Mouse (Mus musculus) lung, postnatal 0 days (tissue): ENCODE results near the gene Trim11. TPM values are rescaled to one million over a fixed set of nuclear protein-coding genes. Genes with fewer than 3 reads are reported as not detected.

Source experiments
- ATAC-seq: fragments of 200-750 bp; cut with Nextera tagmentation; 2 replicates; pipeline ENCODE4 v1.8.0; 2017; ENCODE audit warnings: moderate library complexity
- DNase-seq: peaks from one replicate; pipeline ENCODE4 v3.0.0-alpha.2; 2016; ENCODE audit warnings: low spot score
- H3K27ac ChIP-seq: fragments of 300-500 bp; sonication (generic); 2 replicates; pipeline ENCODE4 v1.5.1; 2014; ENCODE audit warnings: antibody characterized with exemption, mild to moderate bottlenecking, low read length, mixed read lengths
- H3K27me3 ChIP-seq: fragments of 300-500 bp; sonication (generic); replicated peaks from 2 replicates; pipeline ENCODE4 v1.6.1; 2014; ENCODE audit warnings: low read length, mixed read lengths; ENCODE audit not compliant: insufficient read depth
- H3K36me3 ChIP-seq: fragments of 300-500 bp; sonication (generic); 2 replicates; pipeline ENCODE4 v1.6.1; 2014; ENCODE audit warnings: low read length, mixed read lengths; ENCODE audit not compliant: insufficient read depth
- H3K4me1 ChIP-seq: fragments of 300-500 bp; sonication (generic); 2 replicates; pipeline ENCODE4 v1.6.1; 2014; ENCODE audit warnings: antibody characterized with exemption, low read depth, low read length, mixed read lengths; ENCODE audit not compliant: insufficient read depth
- H3K4me2 ChIP-seq: fragments of 300-500 bp; sonication (generic); replicated peaks from 2 replicates; pipeline ENCODE4 v1.6.1; 2014; ENCODE audit warnings: low read depth, mild to moderate bottlenecking, low read length, moderate library complexity, mixed read lengths
- H3K4me3 ChIP-seq: fragments of 300-500 bp; sonication (generic); 2 replicates; pipeline ENCODE4 v1.5.1; 2014; ENCODE audit warnings: low read depth, low read length
- H3K9ac ChIP-seq: fragments of 300-500 bp; sonication (generic); replicated peaks from 2 replicates; pipeline ENCODE4 v1.6.1; 2014; ENCODE audit warnings: low read depth, mild to moderate bottlenecking
- H3K9me3 ChIP-seq: fragments of 300-500 bp; sonication (generic); 2 replicates; pipeline ENCODE4 v1.6.1; 2016; ENCODE audit warnings: low read length, mixed read lengths
- CTCF ChIP-seq: IDR thresholded peaks from 2 replicates; pipeline ENCODE4 v1.5.1; 2016; ENCODE audit warnings: antibody characterized with exemption, mild to moderate bottlenecking
- EP300 ChIP-seq: IDR thresholded peaks from 2 replicates; pipeline ENCODE4 v1.6.1; 2016; ENCODE audit warnings: antibody characterized with exemption, mild to moderate bottlenecking, control low read depth
- WGBS: fragments of 180-500 bp; shearing (Covaris S2); extraction: QIAGEN DNeasy Blood & Tissue Kit; methylation state at CpG from one replicate; pipeline ENCODE4 v1.1.7; 2014; 5-methylcytosine and 5-hydroxymethylcytosine counted together
- polyA plus RNA-seq: library from polyadenylated mRNA; unstranded; fragments of >200 nt; fragmentation: Nextera tagmentation; extraction: Ambion mirVana; gene quantifications from 2 replicates; pipeline ENCODE4 v1.2.1, GENCODE M21; 2015

Trim11 gene
- polyA plus RNA-seq, 1 experiment from 2014 or later, result 19.1 TPM

DNA sequence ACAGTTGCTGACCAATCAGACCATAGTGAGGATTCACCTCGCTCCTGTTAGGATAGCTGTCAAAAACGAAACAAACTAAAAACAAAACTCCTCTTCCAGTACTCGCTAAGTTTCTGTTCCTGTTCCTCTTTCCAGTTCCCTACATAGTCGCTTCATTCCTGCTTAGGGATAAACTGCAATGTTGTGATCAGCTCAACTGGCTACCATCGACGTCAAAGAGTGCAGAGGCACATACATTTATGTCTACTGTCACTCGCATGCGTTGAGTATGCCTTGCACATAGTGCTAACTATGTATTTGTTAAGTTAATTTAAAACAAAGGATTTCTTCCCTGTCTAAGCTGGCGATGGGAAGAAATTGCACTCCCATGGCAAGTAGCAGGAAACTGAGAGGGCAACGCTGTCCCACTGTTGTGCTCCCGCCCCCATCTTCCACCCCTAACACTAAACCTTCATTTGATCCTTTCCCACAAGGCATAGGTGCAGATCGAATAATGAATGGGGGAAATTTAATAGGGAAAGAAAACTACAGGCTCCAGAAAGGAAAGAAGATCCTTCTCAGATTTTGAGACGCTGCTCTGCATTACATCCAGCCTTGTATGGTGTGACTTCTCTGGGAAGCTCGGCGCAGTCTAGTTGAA lies 18.6 kb upstream of the Trim11 start:
- H3K4me1 ChIP-seq, result 0 out of 2 replicates have a peak, but pooled peaks cover 12% of the 10 kb centered on the region
- DNase-seq (peak; percentile 48), ATAC-seq (no peak)
- H3K4me2 ChIP-seq, result peak overlapping the region; percentile 65
- peaks cover 11% of the 10 kb centered on the region; the same call in 1 of the 2 replicates for H3K36me3 ChIP-seq
- TF ChIP-seq EP300 (no peak), CTCF (no peak)
- peaks cover 13% of the 10 kb centered on the region for H3K27me3 ChIP-seq
- WGBS, result 31% methylated on average over 15 of the region's 15 CpGs
- H3K27ac ChIP-seq, result no peak overlapping the region
- H3K9me3 ChIP-seq, result no peaks in the 10 kb centered on the region
- H3K9ac ChIP-seq, result no peak overlapping the region
- peak overlapping the region; percentile 45; the same call in 1 of the 2 replicates for H3K4me3 ChIP-seq

- WGBS, result 3% methylated on average over 40 of the region's 40 CpGs
- peak; percentile 87 for ATAC-seq
- DNase-seq, result peak; percentile 91
- H3K4me3 ChIP-seq, result peak overlapping the region; percentile 45
- peaks cover 11% of the 10 kb centered on the region; the same call in 1 of the 2 replicates for H3K36me3 ChIP-seq
- H3K9ac ChIP-seq, result 0 out of 2 replicates have a peak overlapping the region, but pooled peaks have one; percentile 2
- H3K4me1 ChIP-seq, result 0 out of 2 replicates have a peak, but pooled peaks cover 12% of the 10 kb centered on the region
- H3K4me2 ChIP-seq, result peak overlapping the region; percentile 65
- no peak overlapping the region for H3K27ac ChIP-seq
- TF ChIP-seq CTCF (peak; percentile 63), EP300 (no peak)
- no peaks in the 10 kb centered on the region for H3K9me3 ChIP-seq
- H3K27me3 ChIP-seq, result peaks cover 13% of the 10 kb centered on the region
Observed at GRCm38 (mm10) chr11:58959921-58960465, 17.9 kb upstream of the Trim11 start.

- H3K9me3 ChIP-seq, result no peaks in the 10 kb centered on the region
- H3K9ac ChIP-seq, result no peak overlapping the region
- TF ChIP-seq CTCF (no peak), EP300 (no peak)
- 0 out of 2 replicates have a peak, but pooled peaks cover 5% of the 10 kb centered on the region for H3K4me1 ChIP-seq
- H3K27me3 ChIP-seq, result peaks cover 13% of the 10 kb centered on the region
- ATAC-seq, result no peak
- H3K4me2 ChIP-seq, result no peak overlapping the region
- DNase-seq, result no peak
- no peak overlapping the region for H3K4me3 ChIP-seq
- no peak overlapping the region for H3K27ac ChIP-seq
- H3K36me3 ChIP-seq, result peaks cover 11% of the 10 kb centered on the region; the same call in 1 of the 2 replicates
- 52% methylated on average over 50 of the region's 50 CpGs for WGBS
Observed at GRCm38 (mm10) chr11:58961364-58962177, 16.3 kb upstream of the Trim11 start.

DNA sequence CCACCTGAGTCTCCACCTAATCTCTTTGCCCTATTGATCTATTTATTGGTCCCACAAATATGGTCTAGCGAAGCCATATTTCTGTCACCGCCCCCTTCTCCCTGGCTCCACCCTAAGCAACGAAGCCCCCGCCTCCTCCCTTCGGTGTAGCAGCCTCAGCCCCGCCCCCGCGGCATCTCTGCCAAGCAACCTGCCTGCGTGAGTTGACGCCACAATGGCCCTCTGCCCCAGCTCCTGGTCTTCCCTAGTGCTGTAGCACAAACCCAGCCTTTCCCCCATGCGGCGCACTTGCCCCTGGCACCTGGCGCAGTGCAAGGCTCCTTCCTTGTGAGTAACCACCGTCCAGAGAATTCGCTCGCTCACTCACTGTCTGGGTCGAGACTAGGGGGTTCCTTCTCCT lies 14.3 kb upstream of the Trim11 start:
- no peak overlapping the region for H3K4me3 ChIP-seq
- 40% methylated on average over 17 of the region's 17 CpGs for WGBS
- no peaks in the 10 kb centered on the region for H3K9me3 ChIP-seq
- TF ChIP-seq EP300, result no peak
- TF ChIP-seq CTCF, result no peak
- H3K4me1 ChIP-seq, result 0 out of 2 replicates have a peak, but pooled peaks cover 2% of the 10 kb centered on the region
- no peak overlapping the region for H3K9ac ChIP-seq
- H3K27me3 ChIP-seq, result peaks cover 13% of the 10 kb centered on the region
- peak; percentile 42 for DNase-seq
- ATAC-seq, result peak; percentile 12; the same call in 1 of the 2 replicates
- no peaks in the 10 kb centered on the region for H3K36me3 ChIP-seq
- H3K4me2 ChIP-seq, result no peak overlapping the region
- no peak overlapping the region for H3K27ac ChIP-seq

DNA sequence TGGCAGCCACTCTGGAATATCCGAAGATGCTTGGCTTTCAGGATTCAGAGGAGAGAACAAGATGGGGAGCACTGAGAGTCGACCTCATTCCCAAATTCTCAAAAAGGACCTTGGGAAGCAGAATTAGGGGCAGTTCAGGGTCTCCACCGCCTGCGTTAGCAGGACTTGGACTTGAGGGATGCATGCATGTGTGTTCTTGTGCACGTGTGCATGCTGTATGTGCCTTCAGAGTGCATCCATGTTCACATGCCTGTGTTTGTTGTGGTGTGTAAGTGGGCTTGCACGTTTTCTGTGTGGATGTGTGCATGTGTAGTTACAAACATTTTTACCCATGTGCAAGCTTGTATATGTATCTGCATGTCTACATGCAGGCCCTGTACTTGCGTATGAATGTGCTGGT lies 13.7 kb upstream of the Trim11 start:
- Histone ChIP-seq H3K27ac (no peak overlapping the region), H3K4me2 (no peak overlapping the region), H3K36me3 (no peaks in the 10 kb centered on the region), H3K9me3 (no peaks in the 10 kb centered on the region), H3K27me3 (peaks cover 13% of the 10 kb centered on the region), H3K9ac (no peak overlapping the region), H3K4me3 (no peak overlapping the region), H3K4me1 (peaks cover 3% of the 10 kb centered on the region; the same call in 1 of the 2 replicates)
- ATAC-seq (no peak), DNase-seq (no peak)
- 79% methylated on average over 7 of the region's 7 CpGs for WGBS
- TF ChIP-seq EP300 (no peak), CTCF (no peak)
